Mouse (Mus musculus) embryo, embryonic 10.5 days (tissue): ENCODE measurements around the gene Arhgef25.
"Not testable (repeated sequence)": the region's sequence is repeated elsewhere in the genome, so short reads cannot be mapped to it uniquely, and the experiment has no call there.

Source experiments
- DNase-seq: peaks from one replicate; pipeline ENCODE4 v3.0.0-alpha.2; 2015; ENCODE audit warnings: low spot score

Gene Arhgef25

DNA sequence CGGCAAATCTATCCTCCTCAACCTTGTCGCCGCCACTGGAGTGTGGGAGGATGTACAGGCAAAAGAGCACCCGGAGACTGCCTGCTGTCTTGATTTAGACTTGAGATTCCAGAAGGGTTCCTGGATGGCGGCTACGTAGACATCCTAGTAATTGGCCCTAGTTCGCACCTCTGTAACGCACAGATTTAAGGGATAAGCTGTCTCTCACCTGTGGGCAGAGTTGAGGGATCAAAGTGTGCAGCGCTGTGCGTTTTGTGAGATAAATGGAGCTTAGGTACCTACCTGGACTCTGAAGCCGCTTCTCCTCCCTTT is 23.5 kb downstream of the Arhgef25 start:
- DNase-seq = no peak

- DNase-seq = peak; percentile 67
These were observed 24.1 kb downstream of the Arhgef25 start for GRCm38 (mm10) chr10:127165654-127166403.

GRCm38 (mm10) chr10:127165354-127165653 is 24.6 kb downstream of the Arhgef25 start:
- DNase-seq = no peak

GRCm38 (mm10) chr10:127164631-127165353 is 25.1 kb downstream of the Arhgef25 start, which contains the start of gene B4galnt1:
Gene B4galnt1 (plus strand): TSS chr10:127165225.
- DNase-seq = peak; percentile 89

GRCm38 (mm10) chr10:127164190-127164589 is 25.7 kb downstream of the Arhgef25 start:
- no peak for DNase-seq

- DNase-seq = not testable (repeated sequence)
These were observed 27.1 kb downstream of the Arhgef25 start for GRCm38 (mm10) chr10:127162771-127163261.

GRCm38 (mm10) chr10:127160728-127161127 is 29.2 kb downstream of the Arhgef25 start:
- no peak for DNase-seq

DNA sequence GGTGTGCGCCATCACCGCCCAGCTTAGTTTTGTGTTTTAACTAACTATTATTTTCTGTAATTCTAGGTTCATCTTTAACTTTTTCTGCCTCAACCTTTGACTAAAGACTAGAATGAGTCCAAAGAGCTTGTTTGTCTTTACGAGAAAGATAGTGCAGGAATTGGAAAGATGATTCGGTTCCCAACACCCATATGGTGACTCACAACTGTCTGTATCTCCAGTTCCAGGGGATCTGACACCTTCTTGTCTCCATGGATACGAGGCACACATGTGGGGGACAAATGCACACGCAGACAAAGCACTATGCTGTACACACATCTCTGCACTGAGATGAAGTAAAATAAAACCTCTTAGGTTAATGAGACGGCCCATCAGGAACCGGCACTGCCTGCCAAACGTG is 29.8 kb downstream of the Arhgef25 start:
- DNase-seq = no peak

GRCm38 (mm10) chr10:127158471-127158870 is 31.4 kb downstream of the Arhgef25 start:
- no peak for DNase-seq

- no peak for DNase-seq
These were observed 33.4 kb downstream of the Arhgef25 start for GRCm38 (mm10) chr10:127156511-127156910.

DNA sequence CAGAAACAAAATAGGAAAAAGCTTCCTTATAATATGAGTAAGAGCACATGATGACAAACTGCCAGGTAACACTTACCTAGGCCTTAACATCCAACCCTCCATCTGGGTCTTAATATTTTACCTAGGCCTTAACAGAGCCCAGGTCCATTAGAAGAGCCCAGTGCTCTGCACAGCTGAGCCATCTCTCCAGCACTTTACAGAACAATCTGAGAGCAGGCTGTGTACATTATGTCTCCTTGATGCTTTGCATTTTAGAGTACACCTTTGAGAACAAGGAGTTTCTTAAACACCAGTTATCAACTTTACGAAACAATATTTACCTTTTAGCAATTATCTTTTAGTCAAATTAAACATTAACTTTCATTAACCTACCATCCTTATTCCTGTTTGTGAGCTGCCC is 33.8 kb downstream of the Arhgef25 start:
- DNase-seq = no peak

DNA sequence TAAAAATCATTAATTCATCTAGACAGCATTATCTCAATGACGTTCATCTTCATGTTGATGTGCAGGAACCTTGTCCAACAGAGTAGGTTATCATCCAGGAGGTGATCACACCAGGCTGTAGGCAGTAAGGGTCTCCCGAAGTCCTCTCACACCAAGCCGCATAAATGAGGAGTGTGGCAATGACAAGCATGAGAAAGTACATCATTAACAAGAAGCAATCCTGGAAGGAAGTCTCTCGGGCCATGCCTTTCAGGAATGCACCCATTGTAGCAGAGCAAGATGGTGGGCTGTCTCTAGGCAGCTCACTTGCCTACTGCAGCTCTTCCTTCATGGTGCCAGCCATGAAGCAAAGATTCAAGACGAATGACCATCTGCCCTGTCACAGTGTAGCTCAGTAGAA is 35.2 kb downstream of the Arhgef25 start:
- no peak for DNase-seq

DNA sequence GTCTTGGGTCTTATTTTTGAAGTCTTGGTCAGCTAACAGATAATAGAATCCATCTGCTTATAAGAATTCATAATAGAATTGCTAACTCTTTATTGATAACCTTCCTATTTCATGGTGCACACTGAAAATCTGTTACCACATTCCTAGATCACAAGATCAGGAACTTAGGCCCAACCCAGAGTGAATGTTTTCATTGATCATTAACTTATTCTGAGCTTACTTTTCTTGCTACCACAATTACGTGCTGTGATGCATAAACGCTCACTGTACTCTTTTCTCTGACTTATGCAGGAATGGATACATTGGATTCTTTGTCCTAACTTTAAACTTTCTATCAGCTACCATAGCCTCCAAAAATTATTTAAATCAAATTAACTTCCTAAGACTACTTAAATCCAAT is 35.6 kb downstream of the Arhgef25 start:
- DNase-seq = no peak

- no peak for DNase-seq
These were observed 36.6 kb downstream of the Arhgef25 start for GRCm38 (mm10) chr10:127153323-127153722.

GRCm38 (mm10) chr10:127152556-127152955 is 37.3 kb downstream of the Arhgef25 start:
- DNase-seq = not testable (repeated sequence)

DNA sequence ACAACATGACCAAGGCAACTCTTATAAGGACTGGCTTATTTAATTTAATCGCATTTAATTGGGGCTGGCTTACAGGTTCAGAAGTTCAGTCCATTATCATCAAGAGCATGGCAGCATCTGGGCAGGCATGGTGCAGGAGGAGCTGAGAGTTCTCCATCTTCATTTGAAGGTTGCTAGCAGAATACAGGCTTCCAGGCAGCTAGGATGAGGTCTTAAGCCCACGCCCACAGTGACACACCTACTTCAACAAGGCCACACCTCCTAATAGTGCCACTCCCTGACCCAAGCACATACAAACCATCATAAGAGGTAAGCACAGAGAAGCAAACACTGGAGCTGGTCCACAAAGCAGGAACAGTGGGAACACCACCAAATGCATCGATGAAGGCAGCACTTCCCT is 38.6 kb downstream of the Arhgef25 start:
- DNase-seq = not testable (repeated sequence)

DNA sequence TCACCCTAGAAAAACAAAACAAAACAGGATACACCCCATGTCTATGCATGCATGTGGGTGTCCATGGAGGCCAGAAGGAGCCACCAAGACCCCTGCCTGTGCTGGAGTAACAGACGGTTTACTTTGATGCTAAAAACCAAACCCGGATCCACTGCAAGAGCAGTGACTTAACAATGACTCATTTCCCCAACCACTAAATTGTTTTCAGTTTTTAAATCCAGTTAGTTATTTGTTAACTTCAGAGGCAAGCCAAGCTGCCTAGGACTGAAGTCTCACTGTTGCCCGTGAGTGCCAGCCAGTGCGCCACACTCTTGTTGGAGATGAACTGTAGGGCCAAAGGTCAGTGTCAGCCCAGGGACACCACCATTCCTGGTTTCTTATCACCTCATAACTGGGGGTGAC is 39.4 kb downstream of the Arhgef25 start:
- DNase-seq = no peak

GRCm38 (mm10) chr10:127147135-127147534 is 42.7 kb downstream of the Arhgef25 start:
- DNase-seq = no peak

GRCm38 (mm10) chr10:127145303-127145702 is 44.6 kb downstream of the Arhgef25 start:
- no peak for DNase-seq

DNA sequence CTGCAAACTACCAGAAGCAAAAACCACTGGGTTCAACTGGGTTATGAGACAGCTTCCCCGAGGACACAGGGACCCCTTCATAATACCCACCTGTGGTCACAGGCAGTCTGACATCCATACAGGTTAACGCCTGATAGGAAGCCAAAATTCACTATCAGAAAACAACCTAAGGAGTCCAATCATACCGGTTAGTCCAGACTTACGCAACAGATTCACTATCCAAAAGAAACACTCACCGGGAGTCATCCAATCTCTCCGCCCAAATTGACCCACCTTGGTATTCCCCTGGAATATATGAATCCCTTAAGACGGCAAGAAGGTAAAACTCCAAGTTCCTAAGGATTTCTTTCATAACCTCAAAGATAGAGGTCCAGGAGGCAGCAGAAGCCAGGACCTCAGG is 45.3 kb downstream of the Arhgef25 start:
- DNase-seq = no peak

DNA sequence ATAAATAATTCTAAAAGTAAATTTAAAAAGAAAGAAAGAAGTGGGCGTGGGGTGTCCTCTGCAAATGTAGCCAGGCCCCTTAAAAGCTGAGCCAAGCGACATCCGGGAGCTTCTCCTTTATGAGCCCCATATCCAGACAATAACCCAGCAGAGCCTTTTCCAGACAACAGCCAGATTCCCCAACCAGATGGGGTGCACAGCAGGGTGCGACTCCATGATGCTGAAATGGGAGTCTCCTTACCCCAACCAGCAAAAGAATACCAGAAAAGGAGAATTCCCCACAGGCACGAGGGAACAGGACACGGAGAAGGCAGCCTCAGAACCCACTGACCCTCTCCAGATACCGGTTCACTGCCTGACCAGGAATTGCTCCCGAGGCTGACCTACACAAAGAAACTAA is 46.7 kb downstream of the Arhgef25 start:
- no peak for DNase-seq

DNA sequence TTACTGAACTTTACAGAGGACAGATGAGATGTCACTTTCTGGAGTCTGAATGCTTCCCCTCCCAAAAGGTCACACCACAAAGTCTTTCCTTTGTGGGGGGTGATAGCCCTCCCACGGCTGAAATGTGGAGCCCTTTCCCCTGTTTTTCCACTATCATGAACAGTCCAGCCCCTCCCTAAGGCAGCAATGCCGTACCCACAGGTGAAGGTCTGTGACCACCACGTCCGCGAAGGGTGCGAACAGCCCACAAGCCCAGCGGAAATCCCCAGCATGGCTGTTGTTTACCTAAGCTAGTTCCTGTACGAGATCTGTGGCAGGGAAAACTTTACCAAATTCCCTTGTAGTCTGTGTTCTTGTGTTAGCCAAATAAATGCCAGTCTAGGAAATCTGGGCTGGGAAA is 48.4 kb downstream of the Arhgef25 start:
- DNase-seq = no peak

GRCm38 (mm10) chr10:127140971-127141370 is 48.9 kb downstream of the Arhgef25 start:
- DNase-seq = no peak
